17 mouse cellular contexts compared by ENCODE assay signal in the genomic region with DNA sequence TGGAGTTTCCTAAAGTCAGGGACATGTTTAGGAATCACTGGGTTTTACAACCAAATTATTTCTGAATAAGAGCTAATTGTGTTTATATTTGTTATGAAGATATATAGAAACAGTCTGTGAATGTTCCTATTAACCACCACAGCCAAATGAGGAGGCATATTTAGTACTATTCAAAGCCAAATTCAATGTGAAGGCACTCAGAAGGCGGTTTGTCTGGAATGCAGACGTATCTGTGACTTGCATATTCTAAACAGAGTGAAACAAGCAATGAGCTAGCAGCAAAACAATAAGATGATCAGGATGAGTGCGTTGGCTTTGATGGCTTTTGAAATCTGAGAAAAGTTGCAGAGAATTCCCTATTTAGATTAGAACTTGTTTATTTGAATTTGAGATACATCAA.
"Had no signal": no experiment of that assay in that cellular context is flagged by ENCODE, and none has a peak within 500 bp of the region (broad histone marks: within the 10 kb centered on the region; RNA-seq: fewer than 3 reads in every experiment).

No protein-coding gene starts in this region.

- H3K9me3 ChIP-seq: lung, embryonic 15.5 days; megakaryocyte, embryonic 14.5 days; midbrain, embryonic 13.5 days; midbrain, embryonic 15.5 days; neural tube, embryonic 12.5 days; stomach, embryonic 15.5 days had no signal

- ATAC-seq: lung, postnatal 0 days; midbrain, embryonic 13.5 days; midbrain, embryonic 15.5 days had no signal

- H3K4me1 ChIP-seq: lung, embryonic 15.5 days; megakaryocyte, embryonic 14.5 days; midbrain, embryonic 13.5 days; midbrain, embryonic 15.5 days; neural tube, embryonic 12.5 days; stomach, embryonic 15.5 days had no signal

- DNase-seq: lung, adult 2 months; lung, postnatal 14 days; lung, postnatal 36 days; right cerebral cortex, postnatal 14 days; thymus, adult 2 months; thymus, postnatal 25 days; thymus, postnatal 4 days had no signal

- H3K27me3 ChIP-seq: lung, embryonic 15.5 days; megakaryocyte, embryonic 14.5 days; midbrain, embryonic 13.5 days; midbrain, embryonic 15.5 days; neural tube, embryonic 12.5 days; stomach, embryonic 15.5 days had no signal

- H3K27ac ChIP-seq: lung, embryonic 15.5 days; macrophage; midbrain, embryonic 13.5 days; midbrain, embryonic 15.5 days; neural tube, embryonic 12.5 days; stomach, embryonic 15.5 days; stomach, postnatal 0 days had no signal

- H3K36me3 ChIP-seq: lung, embryonic 15.5 days; midbrain, embryonic 13.5 days; midbrain, embryonic 15.5 days; neural tube, embryonic 12.5 days; stomach, embryonic 15.5 days had no signal

- H3K4me2 ChIP-seq: lung, embryonic 15.5 days; midbrain, embryonic 11.5 days; midbrain, embryonic 13.5 days; midbrain, embryonic 15.5 days; neural tube, embryonic 12.5 days; stomach, embryonic 15.5 days had no signal

- H3K9ac ChIP-seq: lung, embryonic 15.5 days; midbrain, embryonic 13.5 days; midbrain, embryonic 15.5 days; neural tube, embryonic 12.5 days; stomach, embryonic 15.5 days had no signal

- H3K4me3 ChIP-seq: lung, embryonic 15.5 days; megakaryocyte, embryonic 14.5 days; midbrain, embryonic 13.5 days; midbrain, embryonic 15.5 days; neural tube, embryonic 12.5 days; stomach, embryonic 15.5 days had no signal
